Mouse (Mus musculus) left cerebral cortex, adult 8-10 months (tissue): ENCODE results near the gene Olfr916. TPM values are rescaled to one million over a fixed set of nuclear protein-coding genes. Genes with fewer than 3 reads are reported as not detected.

Source experiments
- DNase-seq, 2 experiments: peaks; one replicate each; pipeline ENCODE4 v3.0.0; 2022; ENCODE audit warnings: low spot score in 2 of 2
- total RNA-seq, 4 experiments: library from RNA; stranded (reverse); gene quantifications; 2 replicates each; pipeline ENCODE4 v1.2.4; 2022

Olfr916 gene
- not detected for total RNA-seq

DNA sequence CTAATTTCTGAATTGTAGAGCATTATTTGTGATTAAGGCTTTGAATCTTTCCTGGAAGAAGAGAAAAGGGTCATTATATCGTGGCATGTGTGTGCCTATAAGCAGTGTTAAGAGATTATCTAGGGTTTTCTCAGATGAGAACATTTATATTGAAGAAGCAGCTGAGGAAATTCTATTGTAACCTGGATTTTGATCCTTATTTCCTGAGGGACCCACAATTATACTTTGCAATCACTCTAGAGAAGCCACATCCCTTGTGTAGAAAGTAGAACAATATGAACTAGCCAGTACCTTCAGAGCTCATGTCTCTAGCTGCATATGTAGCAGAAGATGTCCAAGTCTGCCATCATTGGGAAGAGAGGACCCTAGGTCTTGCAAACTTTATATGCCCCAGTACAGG, at the start of gene Olfr916:
Olfr916 (minus strand) TSS at position 101 of the 400 bp plus-strand sequence.
- DNase-seq, result no peak

DNA sequence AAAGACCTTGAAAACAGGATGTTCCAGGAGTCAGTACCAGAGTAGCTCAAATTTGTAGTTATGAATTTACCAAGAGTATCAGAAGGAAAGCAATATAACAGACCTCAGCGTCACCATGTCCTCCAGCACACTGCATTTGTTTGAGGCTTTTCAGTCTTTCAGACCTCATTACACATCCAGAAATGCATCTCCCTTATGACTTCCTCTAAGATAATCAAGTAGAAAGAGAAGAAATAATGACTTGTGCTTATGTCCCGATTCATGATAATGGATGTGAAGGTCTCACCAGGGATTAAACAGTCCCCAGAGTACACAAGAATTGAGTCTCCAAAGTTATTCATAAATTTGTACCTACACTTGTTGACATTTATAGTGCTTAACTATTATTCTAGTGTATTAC, 14.8 kb upstream of the Olfr916 start, which contains the start of gene Olfr918:
Olfr918 (minus strand) TSS at position 101 of the 400 bp plus-strand sequence.
- DNase-seq, result no peak

DNA sequence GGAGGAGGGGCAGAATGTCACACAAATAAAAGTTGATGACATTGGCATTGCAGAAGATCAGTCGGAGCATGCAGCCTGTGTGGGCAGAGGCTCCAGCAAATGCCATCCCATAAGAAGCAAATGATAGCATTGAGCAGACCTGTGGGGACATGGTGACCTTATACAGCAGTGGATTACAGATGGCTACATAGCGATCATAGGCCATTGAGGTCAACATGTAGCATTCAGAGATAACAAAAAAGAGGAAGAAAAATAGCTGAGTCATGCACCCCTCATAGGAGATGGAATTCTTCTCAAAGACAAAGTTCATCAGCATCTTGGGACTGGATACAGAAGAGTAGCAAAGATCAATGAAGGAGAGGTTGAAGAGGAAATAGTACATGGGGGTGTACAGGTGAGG, 13.2 kb upstream of the Olfr916 start:
- no peak for DNase-seq

DNA sequence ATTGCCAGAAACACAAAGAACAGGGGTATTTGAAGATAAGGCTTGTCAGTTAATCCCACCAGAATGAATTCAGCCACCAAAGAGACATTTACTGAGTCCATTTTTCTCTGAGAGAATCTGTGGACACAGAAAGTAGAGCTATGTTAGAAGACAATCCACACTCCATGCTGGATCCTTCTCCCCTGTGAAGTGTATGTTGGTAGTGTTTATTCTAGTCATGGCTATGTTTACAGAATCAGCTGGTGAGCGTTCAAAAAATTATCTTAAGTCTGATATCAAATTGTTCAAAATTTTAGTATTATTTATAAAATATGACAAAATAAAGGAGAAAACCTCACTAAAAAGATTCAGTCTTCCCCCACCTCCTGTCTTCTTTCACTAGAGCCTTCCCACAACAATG, 6.1 kb upstream of the Olfr916 start, which contains the start of gene Olfr917:
Olfr917 (minus strand) TSS at position 101 of the 400 bp plus-strand sequence.
- DNase-seq, result no peak

DNA sequence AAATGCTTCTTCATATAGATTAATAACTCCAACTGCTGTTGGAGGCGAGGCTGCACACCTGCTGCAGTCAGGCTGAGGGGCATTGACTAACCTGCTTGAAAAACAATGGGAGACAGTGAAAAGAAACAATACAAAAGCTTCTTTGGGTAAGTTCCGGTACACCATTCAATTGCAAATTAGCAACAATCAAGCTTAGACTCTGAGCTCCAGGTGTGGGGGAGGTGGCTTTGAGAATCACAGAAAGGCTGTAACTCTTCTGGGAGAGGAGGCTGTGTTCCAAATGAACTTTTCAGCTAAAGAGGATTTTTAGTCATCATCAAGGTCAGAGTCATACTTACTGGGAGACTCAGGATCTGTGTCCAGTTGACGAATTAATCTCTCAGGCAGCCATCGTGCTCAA, 27.3 kb downstream of the Olfr916 start:
- DNase-seq, result no peak

Other genes starting within 250 kb of the Olfr916 start
- not detected for gene Olfr901, start 230.4 kb downstream of the Olfr916 start, total RNA-seq
- not detected for gene Olfr902, start 212.2 kb downstream of the Olfr916 start, total RNA-seq
- not detected for gene Olfr904, start 196.7 kb downstream of the Olfr916 start, total RNA-seq
- gene Olfr905, start 188.8 kb downstream of the Olfr916 start, total RNA-seq, result not detected
- gene Olfr906, start 172.8 kb downstream of the Olfr916 start, total RNA-seq, result not detected
- not detected for gene Olfr907, start 164.1 kb downstream of the Olfr916 start, total RNA-seq
- gene Olfr911-ps1, start 138.3 kb downstream of the Olfr916 start, total RNA-seq, result not detected
- not detected for gene Olfr910, start 122.0 kb downstream of the Olfr916 start, total RNA-seq
- not detected for gene Olfr912, start 79.7 kb downstream of the Olfr916 start, total RNA-seq
- not detected for gene Olfr913, start 67.1 kb downstream of the Olfr916 start, total RNA-seq
- gene Olfr914, start 54.8 kb downstream of the Olfr916 start, total RNA-seq, result not detected
- not detected for gene Olfr917, start 6.0 kb upstream of the Olfr916 start, total RNA-seq
- not detected for gene Olfr918, start 14.7 kb upstream of the Olfr916 start, total RNA-seq
- gene Olfr919, start 43.8 kb upstream of the Olfr916 start, total RNA-seq, result not detected
- 10 to 100 TPM; 12.3 to 17.5 (median 16.3) TPM for gene Vwa5a, start 58.4 kb upstream of the Olfr916 start, total RNA-seq
- under 1 TPM; 0.07 to 0.17 (median 0.09) TPM for gene Olfr920, start 92.4 kb upstream of the Olfr916 start, total RNA-seq
- not detected for gene Olfr921, start 113.2 kb upstream of the Olfr916 start, total RNA-seq
- not detected for gene Olfr922, start 154.7 kb upstream of the Olfr916 start, total RNA-seq
- gene Olfr923, start 166.7 kb upstream of the Olfr916 start, total RNA-seq, result not detected
- not detected for gene Olfr924, start 184.6 kb upstream of the Olfr916 start, total RNA-seq
- gene Olfr26, start 195.2 kb upstream of the Olfr916 start, total RNA-seq, result not detected
- not detected for gene Olfr926, start 217.3 kb upstream of the Olfr916 start, total RNA-seq